Mouse (Mus musculus) spleen, postnatal 14 days (tissue): ENCODE data around the gene Smoc2.

Source experiments
- DNase-seq, 2 experiments: peaks; one replicate each; pipeline ENCODE4 v3.0.0; 2021 to 2022; ENCODE audit warnings: low spot score in 2 of 2

Smoc2 gene

GRCm38 (mm10) chr17:14279966-14280300 is 627 bp downstream of the Smoc2 start:
- DNase-seq = no peak

DNA sequence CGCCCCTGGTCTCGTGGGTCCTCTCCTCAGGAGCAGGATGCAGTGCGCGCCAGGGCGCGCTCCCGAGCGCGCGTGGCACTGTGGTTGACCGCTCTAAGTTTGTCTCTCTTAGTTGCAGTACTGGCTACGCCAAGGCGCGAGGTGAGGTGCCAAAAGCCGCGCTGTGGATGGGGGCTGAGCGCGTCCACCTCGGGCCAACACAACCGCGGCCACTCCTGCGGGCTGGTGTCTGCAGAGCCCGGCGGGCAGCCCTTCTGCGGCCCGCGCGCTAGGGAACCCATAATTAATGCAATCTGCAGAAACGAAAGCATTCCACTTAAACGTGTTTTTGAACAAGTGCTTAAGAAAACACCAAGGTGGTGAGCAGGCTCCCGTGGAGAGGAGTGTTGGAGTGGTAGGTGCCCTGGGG is 1.1 kb downstream of the Smoc2 start:
- no peak for DNase-seq

GRCm38 (mm10) chr17:14288015-14288616 is 8.8 kb downstream of the Smoc2 start:
- DNase-seq = peak in 1 of 2 experiments; percentile 36

GRCm38 (mm10) chr17:14293617-14294016 is 14.3 kb downstream of the Smoc2 start:
- no peak for DNase-seq

- no peak for DNase-seq
Measured at GRCm38 (mm10) chr17:14295146-14295545, 15.8 kb downstream of the Smoc2 start.

- no peak for DNase-seq
Measured at GRCm38 (mm10) chr17:14300361-14300760, 21.1 kb downstream of the Smoc2 start.

DNA sequence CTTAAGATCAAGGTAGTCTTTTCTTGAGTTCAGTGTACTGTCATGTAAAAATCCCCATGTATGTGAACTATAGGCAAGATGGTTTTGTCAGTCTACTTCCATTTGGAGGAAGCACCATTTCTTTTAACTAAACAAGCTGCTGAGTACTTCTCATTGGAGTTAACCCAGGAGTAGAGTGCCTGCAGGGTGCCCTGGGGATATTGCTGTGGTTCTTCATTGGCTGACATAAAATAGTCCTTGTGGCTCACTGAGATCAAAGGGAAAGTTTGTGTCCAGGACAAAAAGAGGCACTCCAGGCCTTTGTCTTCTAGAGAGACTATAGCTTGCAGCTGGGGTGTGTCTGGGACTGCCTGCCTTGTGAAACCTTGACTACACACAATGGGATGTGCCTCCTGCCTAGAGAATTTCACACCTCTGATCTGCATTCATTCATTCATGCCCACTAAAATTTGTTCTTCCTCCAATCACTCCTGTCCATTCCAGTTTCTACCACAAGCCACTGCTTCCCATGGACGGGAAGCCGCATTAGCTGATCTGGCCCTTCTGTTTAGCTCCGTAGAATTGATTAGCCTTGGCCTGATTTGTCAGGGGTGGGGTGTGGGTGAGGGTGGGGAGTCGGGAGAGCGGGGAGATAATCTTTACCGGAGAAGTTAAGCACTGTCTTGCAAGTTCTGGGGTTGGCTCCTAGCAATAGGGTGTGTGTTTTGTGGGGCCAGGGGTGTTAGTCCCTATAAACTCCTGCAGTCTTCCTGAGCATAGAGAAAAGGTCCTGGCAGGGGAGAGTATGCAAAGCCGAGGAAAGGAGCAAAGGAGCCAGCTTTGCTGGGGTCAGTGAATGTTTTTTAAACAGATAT is 22.4 kb downstream of the Smoc2 start:
- no peak for DNase-seq

DNA sequence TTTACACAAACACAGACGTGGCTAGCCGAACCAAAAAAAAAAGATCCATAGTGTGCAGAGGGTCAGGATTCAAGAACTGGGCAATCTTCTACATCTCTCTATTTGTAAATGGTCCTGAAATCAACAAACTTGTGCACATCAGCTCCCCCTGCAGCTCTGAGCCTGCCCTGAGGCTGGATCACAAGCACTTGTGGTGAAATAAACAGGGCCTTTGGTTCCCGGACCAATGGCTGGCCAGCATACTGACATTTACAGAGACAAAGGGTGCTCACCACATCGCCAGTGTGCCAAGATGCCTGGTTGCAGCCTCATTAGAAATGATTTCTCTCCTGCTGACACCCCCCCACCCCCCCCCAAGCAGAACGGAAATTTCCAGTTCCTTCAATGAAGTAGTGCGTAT is 23.1 kb downstream of the Smoc2 start:
- no peak for DNase-seq

DNA sequence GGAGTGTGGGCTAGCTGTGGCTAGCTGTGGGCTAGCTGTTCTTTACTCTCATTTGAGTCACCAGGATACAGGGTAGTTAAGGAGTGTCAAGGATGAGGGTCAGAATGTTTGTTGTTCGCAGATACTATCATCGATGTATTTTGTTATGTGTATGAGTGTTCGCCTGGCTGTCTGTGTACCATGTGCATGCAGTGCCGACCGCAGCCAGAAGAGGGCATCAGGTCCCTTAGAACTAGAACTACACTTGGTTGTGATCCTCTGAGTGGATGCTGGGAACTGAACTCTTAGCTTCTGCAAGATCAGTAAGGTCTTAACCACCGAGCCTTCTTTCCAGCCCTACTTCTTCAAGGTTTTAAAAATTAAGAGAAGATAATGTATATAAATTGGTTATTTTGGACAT is 24.4 kb downstream of the Smoc2 start:
- DNase-seq = no peak

DNA sequence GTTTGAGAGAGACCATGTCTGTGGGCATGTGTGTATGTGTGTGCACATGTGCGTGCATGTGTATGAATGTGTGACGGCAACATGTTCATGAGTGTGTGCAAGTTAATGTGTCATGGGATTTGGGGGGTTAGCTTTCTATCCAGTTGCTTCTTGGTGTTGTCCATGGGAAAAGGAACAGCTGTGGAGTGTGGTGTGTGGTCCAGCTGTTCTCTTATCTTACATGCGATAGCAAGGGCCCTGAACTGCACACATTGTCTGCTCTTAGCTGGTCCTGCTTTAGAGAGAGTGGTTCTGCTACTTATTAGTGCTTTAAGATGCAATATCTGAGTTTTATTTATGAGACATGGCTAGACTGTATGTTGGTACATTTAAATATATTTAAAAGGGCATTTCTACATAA is 30.6 kb downstream of the Smoc2 start:
- DNase-seq = no peak

DNA sequence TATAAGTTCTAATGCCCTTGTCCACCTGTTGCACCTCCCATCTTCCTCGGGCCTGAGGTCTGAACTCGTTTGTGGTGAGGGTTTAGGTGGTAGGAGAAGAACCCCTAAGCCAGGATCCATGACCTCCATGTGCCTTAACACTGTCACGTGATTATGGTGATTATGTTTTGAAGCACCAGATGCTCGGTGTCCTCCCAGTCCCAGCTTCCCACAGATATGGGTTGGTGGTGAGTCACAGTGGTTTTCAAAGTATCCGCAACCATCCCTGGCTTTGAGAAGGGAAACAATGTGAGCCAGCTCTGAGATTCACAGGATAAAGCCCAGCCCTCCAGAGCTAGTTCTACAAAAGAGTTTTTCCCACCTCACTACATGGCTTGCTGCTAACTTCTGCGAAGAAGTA is 33.1 kb downstream of the Smoc2 start:
- no peak for DNase-seq

DNA sequence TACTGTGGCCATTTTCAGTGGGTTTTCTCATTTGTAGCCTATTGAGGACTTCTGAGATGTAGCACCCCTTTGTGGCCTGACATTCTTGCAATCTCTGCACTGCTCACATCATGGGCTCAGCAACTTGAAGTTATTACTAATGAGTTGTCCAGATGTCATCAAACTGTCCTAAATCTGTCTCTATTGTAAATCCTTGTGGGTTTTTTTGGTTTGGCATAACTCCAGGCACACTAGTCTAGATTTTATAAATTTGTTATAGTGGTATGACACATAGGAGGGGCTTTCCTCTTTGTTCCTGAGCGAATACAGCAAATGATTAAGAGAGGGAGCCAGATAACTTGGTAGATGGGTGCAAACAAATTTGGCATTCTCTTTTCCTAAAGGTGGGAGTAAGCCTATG is 35.0 kb downstream of the Smoc2 start:
- DNase-seq = no peak

GRCm38 (mm10) chr17:14316536-14316935 is 37.2 kb downstream of the Smoc2 start:
- no peak for DNase-seq

DNA sequence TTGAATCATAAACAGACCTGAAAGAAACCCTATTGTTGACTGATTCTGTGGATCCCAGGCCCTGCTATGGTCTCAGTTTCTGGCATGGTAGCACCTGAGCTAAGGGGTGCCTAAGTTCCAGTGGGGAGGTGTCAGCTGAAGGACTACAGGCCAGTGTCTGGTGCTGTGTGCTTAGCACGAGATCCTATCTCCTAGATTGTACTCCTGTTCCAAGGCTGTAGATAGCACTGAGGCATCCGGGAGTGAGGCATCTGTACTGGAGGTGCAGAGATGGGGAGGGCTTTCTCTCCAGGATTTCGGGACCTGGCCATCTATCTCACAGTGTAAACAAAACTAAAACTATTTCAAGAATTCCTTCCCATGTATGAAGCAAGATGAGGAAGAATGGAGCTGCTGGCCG is 38.1 kb downstream of the Smoc2 start:
- no peak for DNase-seq

DNA sequence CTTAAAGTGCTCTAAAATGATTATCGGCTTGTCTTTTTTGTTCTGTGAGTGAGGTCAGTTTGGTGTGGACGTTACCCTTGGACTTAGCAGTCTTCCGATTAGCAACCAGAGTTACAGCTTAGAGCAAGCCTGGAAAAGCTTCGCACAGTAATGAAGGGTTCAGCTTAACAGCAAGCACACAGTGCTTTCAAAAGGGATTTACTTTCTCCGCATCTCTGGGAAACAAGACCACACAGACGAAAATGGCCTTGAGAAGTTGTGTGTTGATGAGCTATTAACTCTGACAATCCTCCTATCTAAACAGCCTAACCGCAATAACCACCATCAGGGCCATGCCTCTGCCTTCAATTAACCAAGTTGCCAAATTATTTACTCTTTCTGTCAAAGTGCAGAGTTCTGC is 46.9 kb downstream of the Smoc2 start:
- no peak for DNase-seq

- no peak for DNase-seq
Measured at GRCm38 (mm10) chr17:14328037-14328436, 48.7 kb downstream of the Smoc2 start.

GRCm38 (mm10) chr17:14330498-14330897 is 51.2 kb downstream of the Smoc2 start:
- no peak for DNase-seq

DNA sequence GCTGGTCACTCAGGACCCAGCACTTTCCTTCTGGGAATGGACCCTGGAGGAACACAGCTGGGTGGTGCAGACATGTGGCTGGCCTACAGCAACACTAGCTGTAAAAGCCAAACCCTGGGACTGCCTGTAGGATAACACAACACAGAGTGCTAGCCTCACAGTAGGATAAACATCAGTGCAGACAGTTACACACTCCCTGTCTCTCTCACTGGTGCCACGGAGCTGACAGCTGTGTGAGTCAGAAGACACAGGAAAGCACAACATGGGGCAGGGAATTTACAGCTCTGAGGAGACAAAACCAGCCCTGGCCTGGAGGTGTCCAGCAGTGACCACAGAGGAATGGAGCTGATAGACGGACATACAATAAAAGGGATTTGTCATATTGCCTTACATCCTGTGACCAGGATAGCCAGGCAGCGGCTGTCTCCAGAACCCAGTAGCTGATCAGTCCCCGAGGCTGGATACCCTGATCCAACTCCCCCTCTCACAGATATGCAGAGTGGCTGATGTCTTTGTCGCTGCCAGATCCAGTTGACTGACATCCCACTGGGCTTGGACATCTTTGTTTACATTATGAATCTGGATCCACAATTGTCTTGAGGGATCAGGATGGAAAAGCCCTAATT is 60.7 kb downstream of the Smoc2 start:
- DNase-seq = no peak

GRCm38 (mm10) chr17:14340736-14341135 is 61.4 kb downstream of the Smoc2 start:
- DNase-seq = no peak

- DNase-seq = no peak
Measured at GRCm38 (mm10) chr17:14342511-14342910, 63.2 kb downstream of the Smoc2 start.

- no peak for DNase-seq
Measured at GRCm38 (mm10) chr17:14343442-14343841, 64.1 kb downstream of the Smoc2 start.

DNA sequence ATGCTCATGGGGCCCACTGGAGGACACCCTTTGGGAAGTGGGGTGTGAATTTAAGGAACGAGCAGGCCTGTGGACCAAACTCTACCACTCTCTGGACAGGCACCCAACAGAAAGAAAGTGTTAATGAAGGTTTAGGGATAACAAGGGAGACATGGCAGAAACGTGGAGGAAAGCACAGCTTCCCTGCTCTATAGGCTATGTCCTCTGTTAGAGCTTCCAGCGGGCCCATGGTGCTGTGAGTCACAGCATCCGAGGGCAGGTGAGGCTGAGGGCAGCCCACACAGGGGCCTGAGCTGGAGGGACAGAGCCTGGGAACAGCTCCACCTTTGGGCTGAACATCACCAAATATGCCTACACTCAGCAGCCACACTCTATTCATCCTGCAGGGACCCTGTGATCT is 66.2 kb downstream of the Smoc2 start:
- DNase-seq = no peak

- DNase-seq = no peak
Measured at GRCm38 (mm10) chr17:14346891-14347290, 67.6 kb downstream of the Smoc2 start.
